Mouse (Mus musculus) limb, embryonic 10.5 days (tissue): ENCODE measurements around the gene Srrm4. TPM values are rescaled to one million over a fixed set of nuclear protein-coding genes. Genes with fewer than 3 reads are reported as not detected.

Source experiments
- DNase-seq: peaks from one replicate; pipeline ENCODE4 v3.0.0-alpha.2; 2017; ENCODE audit warnings: low spot score
- H3K27ac ChIP-seq: fragments of 300-500 bp; sonication (generic); 2 replicates; pipeline ENCODE4 v1.5.1; 2016; ENCODE audit warnings: mild to moderate bottlenecking
- H3K27me3 ChIP-seq: fragments of 300-500 bp; sonication (generic); 2 replicates; pipeline ENCODE4 v1.6.1; 2016; ENCODE audit warnings: low read depth, mild to moderate bottlenecking; ENCODE audit not compliant: poor library complexity, severe bottlenecking
- H3K36me3 ChIP-seq: fragments of 300-500 bp; sonication (generic); 2 replicates; pipeline ENCODE4 v1.6.1; 2016; ENCODE audit warnings: mild to moderate bottlenecking, moderate library complexity
- H3K4me1 ChIP-seq: fragments of 300-500 bp; sonication (generic); 2 replicates; pipeline ENCODE4 v1.6.1; 2016
- H3K4me3 ChIP-seq: fragments of 300-500 bp; sonication (generic); 2 replicates; pipeline ENCODE4 v1.5.1; 2016; ENCODE audit warnings: mild to moderate bottlenecking, moderate library complexity
- H3K9me3 ChIP-seq: fragments of 300-500 bp; sonication (generic); replicated peaks from 2 replicates; pipeline ENCODE4 v1.6.1; 2016; ENCODE audit warnings: mild to moderate bottlenecking
- WGBS: fragments of 180-500 bp; shearing (Covaris S2); methylation state at CpG from one replicate; pipeline ENCODE4 v1.1.7; 2016; 5-methylcytosine and 5-hydroxymethylcytosine counted together
- polyA plus RNA-seq: library from polyadenylated mRNA; unstranded; fragments of >200 nt; fragmentation: Nextera tagmentation; extraction: Ambion mirVana; gene quantifications from 2 replicates; pipeline ENCODE4 v1.2.1, GENCODE M21; 2016

Srrm4 gene
- polyA plus RNA-seq, 1 experiment from 2014 or later, result not detected

GRCm38 (mm10) chr5:116421791-116422481 is 169.7 kb downstream of the Srrm4 start:
- 51% methylated on average over 22 of the region's 22 CpGs for WGBS
- peaks cover 6% of the 10 kb centered on the region; the same call in 1 of the 2 replicates for H3K27me3 ChIP-seq
- peak overlapping the region; percentile 53 for H3K4me3 ChIP-seq
- H3K9me3 ChIP-seq, result no peaks in the 10 kb centered on the region
- H3K27ac ChIP-seq, result peak overlapping the region; percentile 83
- H3K36me3 ChIP-seq, result no peaks in the 10 kb centered on the region
- peaks cover 54% of the 10 kb centered on the region for H3K4me1 ChIP-seq
- peak; percentile 39 for DNase-seq

- Histone ChIP-seq H3K27me3 (peaks cover 6% of the 10 kb centered on the region; the same call in 1 of the 2 replicates), H3K9me3 (no peaks in the 10 kb centered on the region), H3K27ac (peak overlapping the region; percentile 71), H3K36me3 (no peaks in the 10 kb centered on the region), H3K4me1 (peaks cover 65% of the 10 kb centered on the region), H3K4me3 (peak overlapping the region; percentile 23; the same call in 1 of the 2 replicates)
- 7% methylated on average over 6 of the region's 6 CpGs for WGBS
- peak; percentile 69 for DNase-seq
Measured at GRCm38 (mm10) chr5:116420759-116421225, 170.8 kb downstream of the Srrm4 start.

- H3K27ac ChIP-seq, result peak overlapping the region; percentile 71
- no peaks in the 10 kb centered on the region for H3K9me3 ChIP-seq
- WGBS, result 97% methylated on average over 1 of the region's 1 CpGs
- peak overlapping the region; percentile 23; the same call in 1 of the 2 replicates for H3K4me3 ChIP-seq
- peaks cover 62% of the 10 kb centered on the region for H3K4me1 ChIP-seq
- peaks cover 6% of the 10 kb centered on the region; the same call in 1 of the 2 replicates for H3K27me3 ChIP-seq
- H3K36me3 ChIP-seq, result no peaks in the 10 kb centered on the region
- DNase-seq, result no peak
Measured at GRCm38 (mm10) chr5:116420213-116420612, 171.4 kb downstream of the Srrm4 start.

- Histone ChIP-seq H3K9me3 (no peaks in the 10 kb centered on the region), H3K4me1 (peaks cover 61% of the 10 kb centered on the region), H3K27ac (peak overlapping the region; percentile 25; the same call in 1 of the 2 replicates), H3K27me3 (peaks cover 6% of the 10 kb centered on the region; the same call in 1 of the 2 replicates), H3K36me3 (0 out of 2 replicates have a peak, but pooled peaks cover 3% of the 10 kb centered on the region), H3K4me3 (no peak overlapping the region)
- WGBS, result 76% methylated on average over 6 of the region's 6 CpGs
- DNase-seq, result no peak
Measured at GRCm38 (mm10) chr5:116419322-116420045, 172.1 kb downstream of the Srrm4 start.

GRCm38 (mm10) chr5:116416208-116416607 is 175.4 kb downstream of the Srrm4 start:
- WGBS, result 13% methylated on average over 5 of the region's 5 CpGs
- DNase-seq, result no peak
- peaks cover 49% of the 10 kb centered on the region for H3K4me1 ChIP-seq

GRCm38 (mm10) chr5:116409689-116410590 is 181.7 kb downstream of the Srrm4 start:
- H3K4me1 ChIP-seq, result peaks cover 21% of the 10 kb centered on the region
- WGBS, result 12% methylated on average over 16 of the region's 16 CpGs
- H3K4me3 ChIP-seq, result no peak overlapping the region
- no peak for DNase-seq
- no peaks in the 10 kb centered on the region; the same call in 1 of the 2 replicates for H3K27me3 ChIP-seq
- H3K9me3 ChIP-seq, result no peaks in the 10 kb centered on the region
- no peak overlapping the region for H3K27ac ChIP-seq
- H3K36me3 ChIP-seq, result 0 out of 2 replicates have a peak, but pooled peaks cover 3% of the 10 kb centered on the region

More at GRCm38 (mm10) chr5:116416208-116416607, 175.4 kb downstream of the Srrm4 start:
- no peak overlapping the region for H3K27ac ChIP-seq
- H3K9me3 ChIP-seq, result no peaks in the 10 kb centered on the region
- no peaks in the 10 kb centered on the region; the same call in 1 of the 2 replicates for H3K27me3 ChIP-seq
- 0 out of 2 replicates have a peak, but pooled peaks cover 3% of the 10 kb centered on the region for H3K36me3 ChIP-seq
- H3K4me3 ChIP-seq, result no peak overlapping the region

- H3K27ac ChIP-seq, result no peak overlapping the region
- 60% methylated on average over 9 of the region's 9 CpGs for whole genome bisulfite sequencing
- H3K4me1 ChIP-seq, result peaks cover 21% of the 10 kb centered on the region
- no peaks in the 10 kb centered on the region for H3K9me3 ChIP-seq
- no peaks in the 10 kb centered on the region for H3K36me3 ChIP-seq
- H3K4me3 ChIP-seq, result no peak overlapping the region
- DNase-seq, result no peak
- no peaks in the 10 kb centered on the region; the same call in 1 of the 2 replicates for H3K27me3 ChIP-seq
Measured at GRCm38 (mm10) chr5:116408965-116409364, 182.7 kb downstream of the Srrm4 start.

GRCm38 (mm10) chr5:116407936-116408335 is 183.7 kb downstream of the Srrm4 start:
- Histone ChIP-seq H3K9me3 (no peaks in the 10 kb centered on the region), H3K36me3 (no peaks in the 10 kb centered on the region), H3K4me3 (no peak overlapping the region), H3K27ac (no peak overlapping the region), H3K27me3 (no peaks in the 10 kb centered on the region; the same call in 1 of the 2 replicates), H3K4me1 (peaks cover 17% of the 10 kb centered on the region)
- DNase-seq, result no peak
- 61% methylated on average over 6 of the region's 6 CpGs for WGBS

- H3K4me1 ChIP-seq, result peaks cover 14% of the 10 kb centered on the region
- H3K9me3 ChIP-seq, result no peaks in the 10 kb centered on the region
- no peaks in the 10 kb centered on the region for H3K36me3 ChIP-seq
- no peak overlapping the region for H3K4me3 ChIP-seq
- H3K27ac ChIP-seq, result no peak overlapping the region
- H3K27me3 ChIP-seq, result no peaks in the 10 kb centered on the region; the same call in 1 of the 2 replicates
- no peak for DNase-seq
- WGBS, result 39% methylated on average over 4 of the region's 4 CpGs
Measured at GRCm38 (mm10) chr5:116407321-116407720, 184.3 kb downstream of the Srrm4 start.

- no peak overlapping the region for H3K4me3 ChIP-seq
- no peak overlapping the region for H3K27ac ChIP-seq
- H3K36me3 ChIP-seq, result no peaks in the 10 kb centered on the region
- H3K9me3 ChIP-seq, result no peaks in the 10 kb centered on the region
- no peak for DNase-seq
- no peaks in the 10 kb centered on the region; the same call in 1 of the 2 replicates for H3K27me3 ChIP-seq
- peaks cover 14% of the 10 kb centered on the region for H3K4me1 ChIP-seq
- 80% methylated on average over 3 of the region's 3 CpGs for WGBS
Measured at GRCm38 (mm10) chr5:116406507-116406906, 185.1 kb downstream of the Srrm4 start.

- no peak for DNase-seq
- Histone ChIP-seq H3K27ac (no peak overlapping the region), H3K4me3 (no peak overlapping the region), H3K4me1 (peaks cover 14% of the 10 kb centered on the region), H3K9me3 (no peaks in the 10 kb centered on the region), H3K36me3 (no peaks in the 10 kb centered on the region), H3K27me3 (no peaks in the 10 kb centered on the region)
- WGBS, result 91% methylated on average over 1 of the region's 1 CpGs
Measured at GRCm38 (mm10) chr5:116405934-116406333, 185.7 kb downstream of the Srrm4 start.

- H3K27ac ChIP-seq, result no peak overlapping the region
- H3K36me3 ChIP-seq, result no peaks in the 10 kb centered on the region
- no peak for DNase-seq
- H3K4me3 ChIP-seq, result no peak overlapping the region
- no peaks in the 10 kb centered on the region for H3K27me3 ChIP-seq
- H3K4me1 ChIP-seq, result 0 out of 2 replicates have a peak, but pooled peaks cover 6% of the 10 kb centered on the region
- no peaks in the 10 kb centered on the region for H3K9me3 ChIP-seq
- 94% methylated on average over 2 of the region's 2 CpGs for WGBS
Measured at GRCm38 (mm10) chr5:116404063-116404462, 187.6 kb downstream of the Srrm4 start.
